Mouse (Mus musculus) testis, adult 2 months (tissue): ENCODE measurements around the gene Gm44965. TPM values are rescaled to one million over a fixed set of nuclear protein-coding genes. Genes with fewer than 3 reads are reported as not detected.

Experiments
- H3K27ac ChIP-seq: fragments of 200-500 bp; 2 replicates; pipeline ENCODE4 v1.5.1; 2012; ENCODE audit warnings: low read depth, low read length; ENCODE audit not compliant: control insufficient read depth, insufficient read depth
- H3K27me3 ChIP-seq: fragments of 200-500 bp; 2 replicates; pipeline ENCODE4 v1.6.1; 2012; ENCODE audit warnings: mild to moderate bottlenecking, low read length, moderate library complexity; ENCODE audit not compliant: control insufficient read depth, insufficient read depth
- H3K36me3 ChIP-seq: fragments of 200-500 bp; 2 replicates; pipeline ENCODE4 v1.6.1; 2012; ENCODE audit warnings: mild to moderate bottlenecking, low read length; ENCODE audit not compliant: control insufficient read depth, insufficient read depth
- H3K4me1 ChIP-seq: fragments of 200-500 bp; 2 replicates; pipeline ENCODE4 v1.6.1; 2012; ENCODE audit warnings: low read length; ENCODE audit not compliant: control insufficient read depth, insufficient read depth
- H3K4me3 ChIP-seq: fragments of 200-500 bp; 2 replicates; pipeline ENCODE4 v1.5.1; 2012; ENCODE audit warnings: low read depth, mild to moderate bottlenecking, low read length, moderate library complexity, mixed read lengths; ENCODE audit not compliant: control insufficient read depth
- CTCF ChIP-seq: fragments of 200-500 bp; IDR thresholded peaks from 2 replicates; pipeline ENCODE4 v1.5.1; 2012; ENCODE audit warnings: low read depth, mild to moderate bottlenecking, inconsistent platforms, low read length, moderate library complexity; ENCODE audit not compliant: control insufficient read depth, insufficient read depth, insufficient replicate concordance
- POLR2A ChIP-seq: fragments of 200-500 bp; IDR thresholded peaks from 2 replicates; pipeline ENCODE4 v1.6.1; 2012; ENCODE audit warnings: low read depth, mild to moderate bottlenecking, inconsistent platforms, low read length, moderate library complexity; ENCODE audit not compliant: control insufficient read depth
- polyA plus RNA-seq: library from polyadenylated mRNA; depleted of rRNA; stranded (reverse); fragments of >200 nt; gene quantifications from 2 replicates; pipeline ENCODE4 v1.2.3, GENCODE M21; 2012

Gene Gm44965
- polyA plus RNA-seq, 1 experiment, result not detected

DNA sequence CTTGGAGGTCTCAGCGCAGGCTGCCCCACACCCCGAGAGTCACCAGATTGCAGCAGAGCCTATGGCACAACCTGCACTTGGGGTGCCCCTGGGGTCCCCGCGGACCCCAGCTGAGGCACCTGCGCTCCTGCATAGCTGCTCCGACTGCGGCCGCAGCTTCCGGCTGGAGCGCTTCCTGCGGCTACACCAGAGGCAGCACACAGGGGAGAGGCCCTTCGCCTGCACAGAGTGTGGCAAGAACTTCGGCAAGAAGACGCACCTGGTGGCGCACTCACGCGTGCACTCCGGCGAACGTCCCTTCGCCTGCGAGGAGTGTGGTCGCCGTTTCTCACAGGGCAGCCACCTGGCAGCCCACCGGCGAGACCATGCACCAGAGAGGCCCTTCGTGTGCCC lies 3.5 kb downstream of the Gm44965 start:
- Histone ChIP-seq H3K36me3 (no peaks in the 10 kb centered on the region), H3K4me3 (peak overlapping the region; percentile 53), H3K27ac (no peak overlapping the region)

DNA sequence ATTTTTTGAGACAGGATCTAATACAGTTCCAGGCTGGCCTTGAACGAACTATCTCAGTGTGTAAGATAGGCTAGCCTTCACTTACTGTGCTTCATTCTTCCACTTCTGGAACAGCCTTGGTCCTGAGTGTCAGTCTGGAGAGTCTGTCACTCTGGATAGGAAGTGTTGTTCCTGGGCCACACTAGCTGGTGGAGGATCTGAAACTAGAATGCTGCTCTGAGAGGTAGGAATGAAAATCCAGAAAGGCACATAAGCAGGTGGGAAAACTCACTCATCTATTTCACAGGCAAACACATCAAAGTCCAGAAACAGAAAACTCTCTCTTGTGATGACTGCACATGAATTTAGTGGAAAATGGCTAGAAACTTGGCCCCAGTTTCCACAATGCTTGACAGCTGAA lies 6.9 kb downstream of the Gm44965 start:
- Histone ChIP-seq H3K27ac (no peak overlapping the region), H3K4me1 (peaks cover 19% of the 10 kb centered on the region), H3K36me3 (no peaks in the 10 kb centered on the region), H3K4me3 (no peak overlapping the region), H3K27me3 (no peaks in the 10 kb centered on the region)
- TF ChIP-seq CTCF, result no peak
- no peak for TF ChIP-seq POLR2A

More for the DNA sequence above, 3.5 kb downstream of the Gm44965 start:
- Histone ChIP-seq H3K4me1 (peaks cover 31% of the 10 kb centered on the region), H3K27me3 (no peaks in the 10 kb centered on the region)
- no peak for TF ChIP-seq CTCF

DNA sequence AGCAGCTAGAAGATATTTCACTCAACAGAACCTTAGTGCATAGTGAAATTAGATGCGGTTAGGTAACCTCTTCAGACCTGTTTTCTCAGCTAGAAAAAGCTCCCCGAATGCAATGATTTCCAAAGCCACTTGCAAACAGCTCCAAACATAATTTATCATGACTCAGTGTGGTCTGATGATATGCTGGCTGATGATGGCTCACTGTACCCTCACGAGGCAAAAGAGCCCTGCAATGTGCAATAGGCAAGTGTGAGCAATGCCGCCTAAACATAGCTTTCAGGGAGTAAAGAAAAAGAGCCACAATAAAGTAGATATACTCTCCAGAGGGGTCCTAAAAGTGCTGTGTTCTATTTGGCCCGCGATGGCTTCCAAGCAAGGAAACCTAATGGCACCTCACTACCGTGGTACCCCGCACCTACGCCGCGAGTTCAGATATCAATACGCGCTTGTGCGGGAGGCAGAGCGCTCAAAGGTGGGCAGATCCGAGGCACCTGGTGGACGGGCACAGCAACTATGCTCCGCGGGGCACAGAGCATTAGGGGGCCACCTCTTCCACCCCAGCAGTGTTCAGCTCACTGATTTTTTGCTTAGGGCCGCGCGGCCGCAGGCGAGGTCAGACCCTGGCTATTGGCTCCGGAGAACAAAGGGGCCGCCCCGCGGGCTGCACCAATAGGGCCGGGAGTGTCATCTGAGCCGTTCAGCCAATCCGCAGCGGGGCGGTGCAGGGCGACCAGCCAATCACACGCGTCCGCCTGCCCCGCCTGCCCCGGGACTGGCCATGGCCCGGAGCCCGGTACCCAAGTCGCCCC lies 7.7 kb downstream of the Gm44965 start, which contains the start of gene Zfp775:
Gene Zfp775, plus strand, starts transcription at position 793 of the 809 bp plus-strand sequence.
- Histone ChIP-seq H3K27ac (peak within 1 kb of the TSS; percentile 70), H3K4me1 (peaks cover 16% of the 10 kb centered on the region), H3K4me3 (peak within 1 kb of the TSS; percentile 77), H3K27me3 (no peaks in the 10 kb centered on the region), H3K36me3 (no peaks in the 10 kb centered on the region)
- TF ChIP-seq POLR2A (peak; percentile 35), CTCF (no peak)

DNA sequence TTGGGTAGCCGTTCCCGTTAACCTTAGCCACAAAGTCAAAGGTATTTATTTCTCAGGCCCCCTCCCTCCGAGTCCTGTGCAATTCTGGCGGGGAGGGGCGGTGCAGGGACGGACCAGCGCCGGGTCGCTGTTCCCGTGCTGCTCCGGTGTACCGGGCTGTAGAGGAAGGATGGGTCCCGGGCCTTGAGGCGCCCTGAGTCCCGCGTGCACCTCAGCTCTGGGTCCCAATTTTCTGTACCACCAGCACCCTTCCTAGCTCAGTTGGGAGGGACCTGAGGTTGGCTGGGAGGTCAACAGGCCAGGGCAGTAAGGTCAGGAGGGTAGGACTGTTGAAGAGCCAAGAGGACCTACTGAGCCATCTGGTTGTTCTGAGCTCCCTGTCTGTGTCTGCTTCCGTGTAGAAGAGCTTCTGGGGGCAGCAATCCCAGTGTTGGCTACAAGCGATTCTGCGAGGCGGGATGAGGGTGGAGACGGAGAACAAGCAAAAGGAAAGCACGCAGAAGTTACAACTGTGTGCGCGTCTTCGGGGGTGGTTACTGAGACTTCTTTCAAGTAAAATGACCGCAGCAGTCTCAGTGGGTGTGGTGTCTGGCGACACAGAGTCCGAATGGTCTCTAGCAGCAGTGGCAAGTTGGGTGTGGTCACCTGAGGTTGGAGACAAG lies 8.5 kb downstream of the Gm44965 start:
- peaks cover 10% of the 10 kb centered on the region for H3K4me1 ChIP-seq
- peak overlapping the region; percentile 77 for H3K4me3 ChIP-seq
- no peaks in the 10 kb centered on the region for H3K36me3 ChIP-seq
- H3K27ac ChIP-seq, result peak overlapping the region; percentile 70
- no peaks in the 10 kb centered on the region for H3K27me3 ChIP-seq
- TF ChIP-seq POLR2A (no peak), CTCF (no peak)

DNA sequence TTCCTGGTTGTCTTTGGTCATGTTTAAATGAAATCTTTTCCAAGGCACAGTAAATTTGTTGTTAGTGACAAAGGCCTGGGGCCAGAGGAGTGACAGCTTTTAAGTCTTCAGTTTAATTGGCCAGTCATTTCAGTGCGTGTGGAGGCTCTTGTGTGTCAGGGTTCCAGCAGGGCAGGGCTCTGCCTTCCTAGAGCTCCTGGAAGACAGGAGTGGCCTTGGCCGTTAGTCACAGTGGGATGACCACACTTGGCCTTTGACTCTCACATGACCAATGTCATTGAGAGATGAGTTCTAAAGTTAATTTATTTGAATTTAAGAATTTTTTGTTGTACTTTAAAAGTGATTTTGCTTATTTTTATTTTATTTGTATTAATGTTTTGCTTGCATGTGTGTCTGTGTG lies 14.4 kb downstream of the Gm44965 start:
- no peak for TF ChIP-seq POLR2A
- TF ChIP-seq CTCF, result no peak
- H3K27ac ChIP-seq, result no peak overlapping the region
- no peaks in the 10 kb centered on the region for H3K27me3 ChIP-seq
- no peaks in the 10 kb centered on the region for H3K36me3 ChIP-seq
- H3K4me1 ChIP-seq, result no peaks in the 10 kb centered on the region
- no peak overlapping the region for H3K4me3 ChIP-seq

DNA sequence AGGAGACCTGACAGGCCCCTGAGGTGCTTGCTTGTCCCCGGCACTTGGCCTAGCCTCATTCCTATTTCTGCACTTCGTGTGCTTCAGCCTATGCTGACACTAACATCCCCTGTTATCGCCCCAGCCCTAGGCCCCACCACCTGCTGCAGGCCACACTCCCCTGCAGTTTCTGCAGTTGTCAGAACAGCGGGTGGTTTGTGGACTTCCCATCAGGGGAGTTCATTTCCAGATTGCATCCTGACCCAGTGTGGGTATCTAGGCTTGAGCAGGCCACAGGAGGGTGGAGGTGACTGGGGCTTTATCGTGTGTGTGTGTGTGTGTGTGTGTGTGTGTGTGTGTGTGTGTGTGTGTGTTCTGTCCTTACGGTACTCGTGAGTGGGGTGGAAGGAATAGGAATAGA lies 15.8 kb downstream of the Gm44965 start:
- Histone ChIP-seq H3K27ac (no peak overlapping the region), H3K27me3 (no peaks in the 10 kb centered on the region), H3K4me1 (no peaks in the 10 kb centered on the region), H3K4me3 (no peak overlapping the region), H3K36me3 (no peaks in the 10 kb centered on the region)
- TF ChIP-seq CTCF (no peak), POLR2A (no peak)

DNA sequence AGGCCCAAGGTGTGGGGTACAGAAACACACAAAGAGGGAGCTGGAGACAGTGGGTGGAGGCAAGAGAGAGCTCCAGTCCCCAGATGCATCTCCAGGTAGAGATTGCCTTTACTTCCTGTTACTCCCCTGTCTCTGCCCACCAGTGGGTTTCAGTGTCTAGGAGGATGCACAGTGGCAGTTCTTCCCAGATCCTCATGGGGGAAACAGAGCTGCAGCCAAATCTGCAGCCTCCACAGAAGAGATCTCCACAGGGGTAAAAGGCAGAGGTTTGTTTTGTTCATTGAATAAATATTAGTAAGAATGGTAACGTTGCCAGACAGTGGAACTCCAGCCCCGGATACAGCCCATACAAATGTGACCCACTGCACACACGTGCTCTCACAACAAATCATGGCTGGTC lies 16.9 kb downstream of the Gm44965 start:
- TF ChIP-seq CTCF (no peak), POLR2A (no peak)

More for the DNA sequence above, 16.9 kb downstream of the Gm44965 start:
- H3K4me3 ChIP-seq, result no peak overlapping the region
- no peak overlapping the region for H3K27ac ChIP-seq
- no peaks in the 10 kb centered on the region for H3K36me3 ChIP-seq
- H3K4me1 ChIP-seq, result no peaks in the 10 kb centered on the region
- no peaks in the 10 kb centered on the region for H3K27me3 ChIP-seq
